Mouse (Mus musculus) embryonic facial prominence, embryonic 15.5 days (tissue): ENCODE data around the gene Trp53inp2. TPM values are rescaled to one million over a fixed set of nuclear protein-coding genes. Genes with fewer than 3 reads are reported as not detected.

Experiments used
- ATAC-seq: fragments of 200-750 bp; cut with Nextera tagmentation; 2 replicates; pipeline ENCODE4 v1.8.0; 2017; ENCODE audit warnings: low read depth, moderate TSS enrichment; ENCODE audit not compliant: insufficient number of reproducible peaks, low FRiP score, low TSS enrichment
- H3K27ac ChIP-seq: fragments of 300-500 bp; sonication (generic); replicated peaks from 2 replicates; pipeline ENCODE4 v1.5.1; 2015; ENCODE audit warnings: mild to moderate bottlenecking, inconsistent platforms
- H3K27me3 ChIP-seq: fragments of 300-500 bp; sonication (generic); 2 replicates; pipeline ENCODE4 v1.6.1; 2015; ENCODE audit warnings: inconsistent platforms
- H3K36me3 ChIP-seq: fragments of 300-500 bp; sonication (generic); 2 replicates; pipeline ENCODE4 v1.6.1; 2015; ENCODE audit warnings: mild to moderate bottlenecking, inconsistent platforms
- H3K4me1 ChIP-seq: fragments of 300-500 bp; sonication (generic); 2 replicates; pipeline ENCODE4 v1.6.1; 2015; ENCODE audit warnings: inconsistent platforms
- H3K4me2 ChIP-seq: fragments of 300-500 bp; sonication (generic); replicated peaks from 2 replicates; pipeline ENCODE4 v1.6.1; 2015; ENCODE audit warnings: mild to moderate bottlenecking, inconsistent platforms
- H3K4me3 ChIP-seq: fragments of 300-500 bp; sonication (generic); replicated peaks from 2 replicates; pipeline ENCODE4 v1.5.1; 2015; ENCODE audit warnings: mild to moderate bottlenecking, inconsistent platforms
- H3K9ac ChIP-seq: fragments of 300-500 bp; sonication (generic); 2 replicates; pipeline ENCODE4 v1.6.1; 2015; ENCODE audit warnings: inconsistent platforms
- H3K9me3 ChIP-seq: fragments of 300-500 bp; sonication (generic); replicated peaks from 2 replicates; pipeline ENCODE4 v1.6.1; 2016; ENCODE audit warnings: inconsistent platforms
- WGBS: fragments of 180-500 bp; shearing (Covaris S2); methylation state at CpG from one replicate; pipeline ENCODE4 v1.1.7; 2015; 5-methylcytosine and 5-hydroxymethylcytosine counted together
- polyA plus RNA-seq: library from polyadenylated mRNA; unstranded; fragments of >200 nt; fragmentation: Nextera tagmentation; extraction: Ambion mirVana; gene quantifications from 2 replicates; pipeline ENCODE4 v1.2.1, GENCODE M21; 2015

Trp53inp2 gene
- polyA plus RNA-seq, 1 experiment from 2014 or later, result 26.0 TPM

- H3K4me3 ChIP-seq, result no peak overlapping the region
- no peak for ATAC-seq
- H3K9me3 ChIP-seq, result no peaks in the 10 kb centered on the region
- WGBS, result 33% methylated on average over 7 of the region's 7 CpGs
- H3K27ac ChIP-seq, result no peak overlapping the region
- H3K27me3 ChIP-seq, result peaks cover 10% of the 10 kb centered on the region
- no peak overlapping the region for H3K4me2 ChIP-seq
- no peak overlapping the region for H3K9ac ChIP-seq
- H3K4me1 ChIP-seq, result peaks cover 41% of the 10 kb centered on the region
- peaks cover 11% of the 10 kb centered on the region for H3K36me3 ChIP-seq
Measured at GRCm38 (mm10) chr2:155385090-155385489, 4.2 kb downstream of the Trp53inp2 start.

GRCm38 (mm10) chr2:155385731-155386533 lies 5.1 kb downstream of the Trp53inp2 start:
- 52% methylated on average over 18 of the region's 18 CpGs for WGBS
- Histone ChIP-seq H3K27me3 (peaks cover 1% of the 10 kb centered on the region; the same call in 1 of the 2 replicates), H3K4me3 (no peak overlapping the region), H3K4me1 (peaks cover 38% of the 10 kb centered on the region), H3K9ac (no peak overlapping the region), H3K4me2 (no peak overlapping the region), H3K36me3 (peaks cover 17% of the 10 kb centered on the region), H3K9me3 (no peaks in the 10 kb centered on the region), H3K27ac (no peak overlapping the region)
- no peak for ATAC-seq

- Histone ChIP-seq H3K36me3 (peaks cover 19% of the 10 kb centered on the region), H3K9me3 (no peaks in the 10 kb centered on the region), H3K4me2 (0 out of 2 replicates have a peak overlapping the region, but pooled peaks have one; percentile 12), H3K9ac (no peak overlapping the region), H3K27ac (no peak overlapping the region; the same call in 1 of the 2 replicates), H3K27me3 (no peaks in the 10 kb centered on the region), H3K4me1 (peaks cover 35% of the 10 kb centered on the region), H3K4me3 (no peak overlapping the region)
- no peak for ATAC-seq
- 19% methylated on average over 27 of the region's 27 CpGs for WGBS
Measured at GRCm38 (mm10) chr2:155386534-155386899, 5.7 kb downstream of the Trp53inp2 start.

GRCm38 (mm10) chr2:155387052-155387451 lies 6.2 kb downstream of the Trp53inp2 start:
- Histone ChIP-seq H3K36me3 (peaks cover 19% of the 10 kb centered on the region), H3K27me3 (no peaks in the 10 kb centered on the region), H3K9ac (no peak overlapping the region), H3K4me3 (no peak overlapping the region), H3K9me3 (no peaks in the 10 kb centered on the region), H3K4me2 (no peak overlapping the region), H3K27ac (no peak overlapping the region), H3K4me1 (peaks cover 35% of the 10 kb centered on the region)
- 72% methylated on average over 4 of the region's 4 CpGs for WGBS
- ATAC-seq, result no peak

GRCm38 (mm10) chr2:155388573-155388972 lies 7.7 kb downstream of the Trp53inp2 start:
- WGBS, result 76% methylated on average over 2 of the region's 2 CpGs
- Histone ChIP-seq H3K4me1 (peaks cover 20% of the 10 kb centered on the region), H3K4me2 (no peak overlapping the region), H3K27ac (no peak overlapping the region), H3K27me3 (no peaks in the 10 kb centered on the region), H3K9ac (no peak overlapping the region), H3K4me3 (no peak overlapping the region), H3K36me3 (peaks cover 19% of the 10 kb centered on the region), H3K9me3 (no peaks in the 10 kb centered on the region)
- ATAC-seq, result no peak

- WGBS, result 42% methylated on average over 5 of the region's 5 CpGs
- Histone ChIP-seq H3K9me3 (no peaks in the 10 kb centered on the region), H3K4me3 (no peak overlapping the region), H3K4me2 (no peak overlapping the region), H3K27ac (no peak overlapping the region), H3K9ac (no peak overlapping the region), H3K4me1 (no peaks in the 10 kb centered on the region), H3K27me3 (no peaks in the 10 kb centered on the region), H3K36me3 (peaks cover 41% of the 10 kb centered on the region)
- ATAC-seq, result no peak
Measured at GRCm38 (mm10) chr2:155394586-155394985, 13.7 kb downstream of the Trp53inp2 start.

- H3K27me3 ChIP-seq, result no peaks in the 10 kb centered on the region
- no peak overlapping the region for H3K4me2 ChIP-seq
- H3K9me3 ChIP-seq, result no peaks in the 10 kb centered on the region
- H3K4me1 ChIP-seq, result no peaks in the 10 kb centered on the region
- no peak for ATAC-seq
- no peak overlapping the region for H3K9ac ChIP-seq
- peaks cover 53% of the 10 kb centered on the region for H3K36me3 ChIP-seq
- H3K27ac ChIP-seq, result no peak overlapping the region
- no peak overlapping the region for H3K4me3 ChIP-seq
Measured at GRCm38 (mm10) chr2:155400276-155400675, 19.4 kb downstream of the Trp53inp2 start.

GRCm38 (mm10) chr2:155401926-155402325 lies 21.1 kb downstream of the Trp53inp2 start:
- Histone ChIP-seq H3K4me1 (no peaks in the 10 kb centered on the region), H3K4me2 (no peak overlapping the region), H3K27ac (no peak overlapping the region), H3K9ac (no peak overlapping the region), H3K4me3 (no peak overlapping the region), H3K9me3 (no peaks in the 10 kb centered on the region), H3K36me3 (peaks cover 60% of the 10 kb centered on the region), H3K27me3 (no peaks in the 10 kb centered on the region)
- WGBS, result 97% methylated on average over 4 of the region's 4 CpGs
- no peak for ATAC-seq

- ATAC-seq, result no peak
- peaks cover 66% of the 10 kb centered on the region for H3K36me3 ChIP-seq
Measured at GRCm38 (mm10) chr2:155404635-155405034, 23.8 kb downstream of the Trp53inp2 start.

GRCm38 (mm10) chr2:155420911-155421310 lies 40.1 kb downstream of the Trp53inp2 start:
- H3K4me1 ChIP-seq, result no peaks in the 10 kb centered on the region
- H3K9me3 ChIP-seq, result no peaks in the 10 kb centered on the region
- H3K27ac ChIP-seq, result no peak overlapping the region
- H3K9ac ChIP-seq, result no peak overlapping the region
- no peaks in the 10 kb centered on the region for H3K27me3 ChIP-seq
- no peak overlapping the region for H3K4me3 ChIP-seq
- 74% methylated on average over 2 of the region's 2 CpGs for WGBS
- peaks cover 47% of the 10 kb centered on the region for H3K36me3 ChIP-seq
- H3K4me2 ChIP-seq, result no peak overlapping the region
- no peak for ATAC-seq

More at GRCm38 (mm10) chr2:155404635-155405034, 23.8 kb downstream of the Trp53inp2 start:
- Histone ChIP-seq H3K4me1 (no peaks in the 10 kb centered on the region), H3K27ac (no peak overlapping the region), H3K27me3 (no peaks in the 10 kb centered on the region), H3K4me2 (no peak overlapping the region), H3K4me3 (no peak overlapping the region), H3K9ac (no peak overlapping the region), H3K9me3 (no peaks in the 10 kb centered on the region)
- WGBS, result 93% methylated on average over 1 of the region's 1 CpGs

- ATAC-seq, result no peak
- no peaks in the 10 kb centered on the region for H3K9me3 ChIP-seq
- H3K27me3 ChIP-seq, result no peaks in the 10 kb centered on the region
- no peaks in the 10 kb centered on the region for H3K4me1 ChIP-seq
- H3K36me3 ChIP-seq, result peaks cover 43% of the 10 kb centered on the region
- no peak overlapping the region for H3K4me2 ChIP-seq
- H3K9ac ChIP-seq, result no peak overlapping the region
- H3K4me3 ChIP-seq, result no peak overlapping the region
- H3K27ac ChIP-seq, result no peak overlapping the region
Measured at GRCm38 (mm10) chr2:155436445-155436844, 55.6 kb downstream of the Trp53inp2 start.
